Mouse (Mus musculus) limb, embryonic 10.5 days (tissue): ENCODE measurements around the gene Gp9. TPM values are rescaled to one million over a fixed set of nuclear protein-coding genes. Genes with fewer than 3 reads are reported as not detected.
"Not testable (repeated sequence)": the region's sequence is repeated elsewhere in the genome, so short reads cannot be mapped to it uniquely, and the experiment has no call there.

Experiments
- DNase-seq: peaks from one replicate; pipeline ENCODE4 v3.0.0-alpha.2; 2017; ENCODE audit warnings: low spot score
- H3K27ac ChIP-seq: fragments of 300-500 bp; sonication (generic); 2 replicates; pipeline ENCODE4 v1.5.1; 2016; ENCODE audit warnings: mild to moderate bottlenecking
- H3K27me3 ChIP-seq: fragments of 300-500 bp; sonication (generic); 2 replicates; pipeline ENCODE4 v1.6.1; 2016; ENCODE audit warnings: low read depth, mild to moderate bottlenecking; ENCODE audit not compliant: poor library complexity, severe bottlenecking
- H3K36me3 ChIP-seq: fragments of 300-500 bp; sonication (generic); 2 replicates; pipeline ENCODE4 v1.6.1; 2016; ENCODE audit warnings: mild to moderate bottlenecking, moderate library complexity
- H3K4me1 ChIP-seq: fragments of 300-500 bp; sonication (generic); 2 replicates; pipeline ENCODE4 v1.6.1; 2016
- H3K4me3 ChIP-seq: fragments of 300-500 bp; sonication (generic); 2 replicates; pipeline ENCODE4 v1.5.1; 2016; ENCODE audit warnings: mild to moderate bottlenecking, moderate library complexity
- H3K9me3 ChIP-seq: fragments of 300-500 bp; sonication (generic); replicated peaks from 2 replicates; pipeline ENCODE4 v1.6.1; 2016; ENCODE audit warnings: mild to moderate bottlenecking
- WGBS: fragments of 180-500 bp; shearing (Covaris S2); methylation state at CpG from one replicate; pipeline ENCODE4 v1.1.7; 2016; 5-methylcytosine and 5-hydroxymethylcytosine counted together
- polyA plus RNA-seq: library from polyadenylated mRNA; unstranded; fragments of >200 nt; fragmentation: Nextera tagmentation; extraction: Ambion mirVana; gene quantifications from 2 replicates; pipeline ENCODE4 v1.2.1, GENCODE M21; 2016

Gene Gp9
- polyA plus RNA-seq, 1 experiment from 2014 or later = 1.6 TPM

DNA sequence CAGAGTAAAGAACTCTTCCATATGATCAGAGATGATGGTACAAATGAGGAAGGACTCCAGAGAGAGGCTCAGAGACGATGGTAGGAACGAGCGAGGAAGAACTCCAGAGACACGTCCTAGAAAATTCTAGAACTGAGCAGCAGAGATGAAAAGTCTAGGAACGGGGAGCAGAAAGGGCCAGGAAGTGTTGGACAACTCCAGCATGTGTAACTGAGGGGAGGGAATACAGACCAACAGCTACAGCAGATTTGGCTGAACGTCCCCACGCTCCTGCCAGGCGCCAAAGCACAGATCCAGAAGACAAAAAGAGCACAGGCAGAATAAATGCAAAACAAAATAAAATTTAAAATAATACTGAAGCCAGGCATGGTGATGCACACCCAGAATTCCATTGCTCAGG is 21.0 kb upstream of the Gp9 start:
- no peak for DNase-seq
- Histone ChIP-seq H3K9me3 (no peaks in the 10 kb centered on the region), H3K27me3 (no peaks in the 10 kb centered on the region), H3K27ac (no peak overlapping the region), H3K4me1 (0 out of 2 replicates have a peak, but pooled peaks cover 3% of the 10 kb centered on the region), H3K4me3 (no peak overlapping the region), H3K36me3 (no peaks in the 10 kb centered on the region)
- WGBS = 93% methylated on average over 8 of the region's 8 CpGs

DNA sequence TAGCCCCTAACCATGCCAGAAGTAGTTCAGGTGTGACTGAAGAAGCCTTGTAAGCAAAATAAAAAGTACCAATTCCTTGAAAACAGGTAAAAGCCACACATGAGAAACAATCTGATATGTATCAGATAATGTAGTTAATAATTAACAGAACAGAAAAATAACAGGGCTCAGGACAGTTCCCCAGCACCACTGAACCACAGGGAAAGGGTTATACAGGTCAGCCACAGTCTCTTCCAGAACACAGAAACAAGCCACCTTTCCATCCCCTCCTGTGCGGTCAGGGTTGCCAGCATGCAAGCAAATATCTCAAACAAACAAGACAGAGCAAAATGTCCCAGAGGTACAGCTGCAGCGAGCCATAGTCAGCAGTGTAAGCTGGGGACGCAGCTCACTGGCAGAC is 18.5 kb upstream of the Gp9 start:
- no peaks in the 10 kb centered on the region for H3K4me1 ChIP-seq
- no peaks in the 10 kb centered on the region for H3K36me3 ChIP-seq
- no peaks in the 10 kb centered on the region for H3K9me3 ChIP-seq
- H3K27ac ChIP-seq = no peak overlapping the region
- DNase-seq = no peak
- H3K4me3 ChIP-seq = no peak overlapping the region
- WGBS = 79% methylated on average over 3 of the region's 3 CpGs
- H3K27me3 ChIP-seq = no peaks in the 10 kb centered on the region

DNA sequence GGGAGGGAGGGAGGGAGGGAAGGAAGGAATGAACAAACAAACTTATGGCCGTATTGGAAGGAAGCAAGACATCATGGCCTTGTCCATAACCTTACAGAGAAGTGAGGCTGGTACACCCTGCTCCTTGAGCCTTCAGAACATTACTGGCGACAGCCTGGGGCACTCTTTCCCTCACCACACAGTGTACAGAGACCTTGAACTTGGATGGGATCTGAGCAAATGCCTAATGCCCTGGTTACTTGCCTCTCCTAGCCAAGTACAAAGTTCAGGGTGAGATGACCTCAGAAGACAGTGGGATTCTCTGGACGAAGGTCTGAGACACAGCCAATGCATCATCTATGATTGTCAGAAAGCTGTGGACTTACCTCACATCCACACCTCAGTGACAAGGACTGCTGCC is 18.0 kb upstream of the Gp9 start:
- H3K36me3 ChIP-seq = no peaks in the 10 kb centered on the region
- 67% methylated on average over 3 of the region's 3 CpGs for WGBS
- DNase-seq = no peak

DNA sequence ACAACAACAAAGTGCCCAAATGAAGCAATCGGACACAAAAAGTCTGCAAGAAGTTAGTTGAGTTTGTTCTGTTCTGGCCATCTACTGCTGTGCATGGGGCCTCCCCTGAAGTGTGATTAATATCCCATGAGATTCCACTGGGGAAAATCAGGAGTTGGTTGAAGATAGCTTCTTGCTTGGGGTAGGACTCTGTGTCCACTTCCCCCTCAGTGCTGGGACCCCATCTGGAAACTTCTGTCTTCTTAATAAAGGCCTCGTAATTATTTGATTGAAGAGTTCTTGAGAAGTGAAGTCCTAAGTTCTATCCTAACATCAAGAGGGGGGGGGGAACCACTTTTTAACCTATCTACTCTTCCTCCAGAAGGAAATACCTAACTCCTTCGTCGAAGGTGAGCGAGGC is 15.7 kb upstream of the Gp9 start:
- DNase-seq = no peak
- no peaks in the 10 kb centered on the region for H3K9me3 ChIP-seq
- H3K4me1 ChIP-seq = no peaks in the 10 kb centered on the region
- H3K36me3 ChIP-seq = no peaks in the 10 kb centered on the region
- no peak overlapping the region for H3K4me3 ChIP-seq
- H3K27ac ChIP-seq = no peak overlapping the region
- H3K27me3 ChIP-seq = no peaks in the 10 kb centered on the region
- 81% methylated on average over 5 of the region's 5 CpGs for WGBS

More for the DNA sequence above, 18.0 kb upstream of the Gp9 start:
- H3K4me3 ChIP-seq = no peak overlapping the region
- H3K9me3 ChIP-seq = no peaks in the 10 kb centered on the region
- H3K4me1 ChIP-seq = no peaks in the 10 kb centered on the region
- no peak overlapping the region for H3K27ac ChIP-seq
- no peaks in the 10 kb centered on the region for H3K27me3 ChIP-seq

DNA sequence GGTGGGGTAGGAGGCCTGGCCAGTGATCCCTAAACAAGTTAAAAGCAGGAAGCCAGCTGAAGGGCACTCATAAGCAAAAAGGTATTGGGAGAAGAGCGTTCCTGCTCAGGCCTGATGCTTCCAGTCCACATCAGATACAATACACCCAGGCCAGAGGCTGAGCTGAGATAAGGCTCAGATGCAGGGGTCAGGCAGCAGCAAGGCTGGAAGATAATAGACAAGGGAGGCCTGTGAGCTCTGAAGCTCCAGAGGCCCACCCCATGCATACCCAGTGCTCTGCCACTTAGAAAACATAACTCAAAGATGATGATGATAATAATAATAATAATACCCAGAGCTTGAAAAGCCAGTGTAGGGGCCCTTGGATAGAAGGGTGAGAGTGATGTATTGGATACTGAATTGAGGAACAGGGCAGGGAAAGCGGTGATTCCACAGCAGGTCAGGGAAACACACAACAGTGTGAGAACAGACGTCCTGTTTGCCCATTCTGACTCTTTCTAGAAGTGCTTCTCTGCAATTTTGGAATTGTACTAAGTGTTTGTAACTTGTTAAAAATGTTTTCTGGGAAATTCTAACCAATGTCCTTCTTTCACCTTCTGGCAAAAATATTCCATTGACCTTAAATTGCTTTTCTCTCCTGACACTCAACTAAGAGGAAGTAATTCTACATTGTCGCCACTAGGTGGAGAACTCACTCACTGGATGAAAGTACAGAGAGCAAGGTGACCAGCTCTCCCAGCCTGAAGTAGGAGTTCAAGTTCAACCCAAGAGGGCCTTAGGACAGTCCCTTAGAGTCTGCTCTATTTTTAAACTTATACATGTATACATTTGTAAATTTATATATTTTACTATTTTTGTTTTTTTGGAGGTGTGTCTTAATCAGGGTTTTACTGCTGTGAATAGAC is 14.2 kb upstream of the Gp9 start:
- WGBS = 70% methylated on average over 4 of the region's 4 CpGs
- H3K4me3 ChIP-seq = no peak overlapping the region
- H3K36me3 ChIP-seq = no peaks in the 10 kb centered on the region
- no peak for DNase-seq
- no peaks in the 10 kb centered on the region for H3K9me3 ChIP-seq
- H3K4me1 ChIP-seq = no peaks in the 10 kb centered on the region
- H3K27ac ChIP-seq = no peak overlapping the region
- H3K27me3 ChIP-seq = no peaks in the 10 kb centered on the region

DNA sequence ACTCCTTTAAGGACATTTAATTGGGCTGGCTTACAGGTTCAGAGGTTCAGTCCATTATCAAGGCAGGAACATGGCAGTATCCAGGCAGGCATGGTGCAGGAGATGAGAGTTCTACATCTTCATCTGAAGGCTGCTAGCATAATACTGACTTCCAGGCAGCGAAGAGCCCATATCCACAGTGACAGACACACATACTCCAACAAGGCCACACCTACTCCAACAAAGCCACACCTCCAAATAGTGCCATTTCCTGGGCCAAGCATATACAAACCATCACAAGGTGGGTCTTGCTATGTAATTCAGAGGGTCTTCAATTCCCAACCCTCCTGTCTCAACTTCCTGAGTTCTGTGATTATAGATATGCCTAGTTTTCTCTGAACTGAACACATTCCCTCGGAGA is 13.6 kb upstream of the Gp9 start:
- not testable (repeated sequence) for H3K4me1 ChIP-seq, H3K27me3 ChIP-seq, H3K36me3 ChIP-seq, H3K27ac ChIP-seq, H3K9me3 ChIP-seq, H3K4me3 ChIP-seq, DNase-seq
- WGBS = 85% methylated on average over 2 of the region's 2 CpGs

DNA sequence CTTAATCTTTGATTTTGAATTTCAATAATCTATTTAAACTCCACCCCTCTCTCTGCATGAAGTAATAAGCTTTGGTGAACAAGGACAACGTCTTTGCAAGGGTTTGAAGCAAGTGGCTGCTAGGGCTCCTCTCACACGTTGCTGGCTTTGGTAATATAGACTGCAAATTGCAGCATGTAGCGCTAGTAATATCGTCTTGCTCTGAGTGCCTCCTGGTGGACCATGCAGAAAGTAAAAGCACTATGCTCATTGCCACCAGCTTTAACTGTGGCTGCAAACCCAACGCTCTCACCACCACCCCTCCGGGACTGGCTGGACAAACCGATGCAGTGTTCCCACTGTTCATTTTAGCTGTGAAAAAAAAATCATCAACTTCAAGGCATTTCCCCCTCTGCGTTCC is 7.2 kb upstream of the Gp9 start:
- no peaks in the 10 kb centered on the region for H3K27me3 ChIP-seq
- no peak overlapping the region for H3K27ac ChIP-seq
- H3K4me1 ChIP-seq = no peaks in the 10 kb centered on the region
- H3K4me3 ChIP-seq = no peak overlapping the region
- no peak for DNase-seq
- H3K36me3 ChIP-seq = no peaks in the 10 kb centered on the region
- no peaks in the 10 kb centered on the region for H3K9me3 ChIP-seq
- WGBS = 64% methylated on average over 8 of the region's 8 CpGs

DNA sequence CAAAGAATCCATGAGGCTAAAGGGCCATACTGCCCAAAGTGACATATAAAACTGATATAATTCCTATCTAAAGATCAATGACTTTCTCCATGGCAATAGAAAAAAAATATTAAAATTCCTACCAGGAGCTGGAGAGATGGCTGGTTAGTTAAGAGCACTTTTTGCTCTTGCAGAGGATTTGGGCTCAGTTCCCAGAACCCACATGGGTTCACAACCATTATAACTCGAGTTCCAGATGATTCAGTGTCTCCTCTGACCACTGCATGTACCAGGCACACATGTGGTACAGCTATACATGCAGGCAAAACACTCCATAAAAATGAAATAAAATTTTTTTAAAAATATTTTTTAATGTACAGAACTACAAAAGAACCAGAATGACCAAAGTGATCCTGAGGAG is 3.4 kb upstream of the Gp9 start:
- Histone ChIP-seq H3K36me3 (no peaks in the 10 kb centered on the region), H3K9me3 (no peaks in the 10 kb centered on the region)
- WGBS = 46% methylated on average over 1 of the region's 1 CpGs

DNA sequence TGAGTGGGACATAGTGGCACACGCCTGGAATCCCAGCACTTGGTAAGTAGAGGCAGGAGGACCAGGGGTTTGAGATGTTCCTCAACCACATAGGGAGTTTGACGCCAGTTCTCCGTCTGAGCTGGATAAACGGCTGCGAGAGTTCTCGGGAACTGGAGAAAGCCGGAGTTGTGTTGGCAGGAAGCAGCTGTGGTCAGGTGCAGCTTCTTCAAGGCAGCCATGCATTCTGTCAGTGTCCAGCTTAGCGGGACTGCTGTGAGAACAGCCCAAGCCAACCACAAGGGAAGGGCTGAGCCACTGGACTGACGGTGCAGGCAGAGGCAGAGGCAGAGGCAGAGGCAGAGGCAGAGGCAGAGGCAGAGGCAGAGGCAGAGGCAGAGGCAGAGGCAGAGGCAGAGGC is 3.0 kb upstream of the Gp9 start:
- Histone ChIP-seq H3K4me1 (no peaks in the 10 kb centered on the region), H3K4me3 (no peak overlapping the region), H3K27ac (no peak overlapping the region), H3K27me3 (no peaks in the 10 kb centered on the region), H3K36me3 (no peaks in the 10 kb centered on the region), H3K9me3 (no peaks in the 10 kb centered on the region)
- 90% methylated on average over 9 of the region's 9 CpGs for WGBS
- DNase-seq = no peak

More for the DNA sequence above, 3.4 kb upstream of the Gp9 start:
- Histone ChIP-seq H3K27me3 (no peaks in the 10 kb centered on the region), H3K27ac (no peak overlapping the region), H3K4me3 (no peak overlapping the region), H3K4me1 (no peaks in the 10 kb centered on the region)
- DNase-seq = no peak

DNA sequence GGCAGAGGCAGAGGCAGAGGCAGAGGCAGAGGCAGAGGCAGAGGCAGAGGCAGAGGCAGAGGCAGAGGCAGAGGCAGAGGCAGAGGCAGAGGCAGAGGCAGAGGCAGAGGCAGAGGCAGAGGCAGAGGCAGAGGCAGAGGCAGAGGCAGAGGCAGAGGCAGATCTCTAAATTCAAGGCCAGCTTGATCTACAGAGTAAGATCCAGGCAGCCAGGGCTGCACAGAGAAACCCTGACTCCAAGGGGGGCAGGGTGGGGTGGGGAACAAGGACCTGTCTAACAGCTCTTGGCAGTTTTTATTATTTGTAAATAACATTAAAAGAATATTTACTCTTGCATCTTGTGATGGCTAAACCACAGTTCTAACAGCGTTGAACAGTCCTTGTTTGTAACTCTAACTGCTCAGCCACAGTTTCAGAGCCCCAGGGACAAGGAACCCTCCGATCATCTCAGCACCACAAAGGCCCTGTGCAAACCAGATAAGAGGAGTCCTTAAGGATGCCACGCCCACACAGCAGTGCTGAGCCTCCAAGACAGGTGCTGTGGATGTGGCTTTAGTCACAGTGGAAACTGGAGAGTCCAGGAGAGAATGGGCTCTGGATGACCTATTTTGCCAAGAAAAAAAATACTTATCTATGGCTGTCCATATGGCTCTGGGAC is 2.2 kb upstream of the Gp9 start:
- DNase-seq = no peak
- Histone ChIP-seq H3K27me3 (no peaks in the 10 kb centered on the region), H3K36me3 (no peaks in the 10 kb centered on the region), H3K4me1 (no peaks in the 10 kb centered on the region), H3K4me3 (no peak overlapping the region), H3K9me3 (no peaks in the 10 kb centered on the region), H3K27ac (no peak overlapping the region)
- WGBS = 81% methylated on average over 3 of the region's 3 CpGs

DNA sequence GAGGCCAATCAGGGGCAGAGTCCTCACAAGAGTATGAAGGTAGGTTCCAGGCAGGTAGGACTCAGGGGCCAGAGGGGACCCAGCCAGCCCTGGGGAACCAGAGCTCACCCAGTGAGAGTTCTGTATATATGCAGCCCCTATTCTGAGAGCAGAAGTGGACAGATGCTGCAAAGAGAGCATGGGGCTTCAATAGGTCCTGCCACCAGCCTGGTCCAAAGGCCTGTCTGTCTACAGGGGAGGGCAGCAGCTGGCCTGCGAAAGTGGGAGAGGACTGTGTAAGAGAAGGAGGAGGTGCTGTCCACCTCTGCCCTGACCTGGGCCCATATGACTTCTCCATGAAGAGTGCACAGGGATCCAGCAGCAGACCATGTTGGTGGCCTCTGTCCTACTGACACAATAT is 1.2 kb upstream of the Gp9 start:
- WGBS = 73% methylated on average over 1 of the region's 1 CpGs
- Histone ChIP-seq H3K4me3 (no peak overlapping the region), H3K4me1 (no peaks in the 10 kb centered on the region), H3K9me3 (no peaks in the 10 kb centered on the region), H3K27ac (no peak overlapping the region), H3K36me3 (no peaks in the 10 kb centered on the region), H3K27me3 (no peaks in the 10 kb centered on the region)
- no peak for DNase-seq

DNA sequence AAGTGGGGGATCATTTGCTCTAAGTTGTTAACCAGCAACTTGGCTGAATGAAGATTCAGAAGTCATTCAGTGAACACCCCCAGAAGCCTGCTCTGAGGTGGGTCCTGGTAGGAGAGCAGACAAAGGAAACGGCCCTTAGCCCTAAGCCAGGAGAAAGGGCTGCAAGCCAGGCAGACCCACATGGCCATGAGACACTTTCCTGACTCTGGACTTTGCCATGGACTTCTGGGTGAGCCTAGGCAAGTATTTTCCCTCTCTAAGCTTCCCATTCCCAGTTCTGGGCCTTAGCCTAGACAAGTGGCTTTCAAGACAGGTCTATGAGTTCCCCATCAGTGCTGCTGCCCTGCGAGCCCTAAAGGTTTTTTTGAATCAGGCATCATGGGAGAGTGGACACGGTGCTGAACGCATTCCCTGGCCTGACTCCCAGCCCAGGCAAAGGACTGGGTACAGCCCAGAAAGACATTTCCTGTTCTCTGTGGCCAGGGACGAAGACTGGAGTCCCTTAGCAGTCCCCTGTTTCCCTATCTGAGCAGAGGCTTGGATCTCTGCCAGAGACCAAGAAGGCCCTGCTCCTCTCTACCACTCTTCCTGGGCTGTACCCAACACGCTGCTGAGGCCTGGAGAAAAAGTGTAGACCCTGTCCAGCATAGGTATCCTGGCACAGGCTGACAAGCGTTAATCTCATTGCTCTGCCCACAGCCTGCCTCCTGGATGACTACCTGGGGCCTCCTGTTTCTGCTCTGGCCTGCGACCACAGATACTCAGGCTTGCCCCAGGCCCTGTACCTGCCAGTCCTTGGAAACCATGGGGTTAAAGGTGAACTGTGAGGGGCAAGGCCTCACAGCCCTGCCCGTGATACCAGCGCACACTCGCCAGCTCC is 662 bp downstream of the Gp9 start:
- H3K4me3 ChIP-seq = no peak overlapping the region
- DNase-seq = no peak
- 81% methylated on average over 11 of the region's 11 CpGs for WGBS
- 0 out of 2 replicates have a peak overlapping the region, but pooled peaks have one; percentile 3 for H3K27ac ChIP-seq
- H3K9me3 ChIP-seq = no peaks in the 10 kb centered on the region
- no peaks in the 10 kb centered on the region for H3K36me3 ChIP-seq
- no peaks in the 10 kb centered on the region for H3K4me1 ChIP-seq
- no peaks in the 10 kb centered on the region for H3K27me3 ChIP-seq
